Mouse (Mus musculus) spleen, postnatal 14 days (tissue): ENCODE results near the gene Hoxd3.

Experiments used
- DNase-seq, 2 experiments: peaks; one replicate each; pipeline ENCODE4 v3.0.0; 2021 to 2022; ENCODE audit warnings: low spot score in 2 of 2

The Hoxd3 gene

DNA sequence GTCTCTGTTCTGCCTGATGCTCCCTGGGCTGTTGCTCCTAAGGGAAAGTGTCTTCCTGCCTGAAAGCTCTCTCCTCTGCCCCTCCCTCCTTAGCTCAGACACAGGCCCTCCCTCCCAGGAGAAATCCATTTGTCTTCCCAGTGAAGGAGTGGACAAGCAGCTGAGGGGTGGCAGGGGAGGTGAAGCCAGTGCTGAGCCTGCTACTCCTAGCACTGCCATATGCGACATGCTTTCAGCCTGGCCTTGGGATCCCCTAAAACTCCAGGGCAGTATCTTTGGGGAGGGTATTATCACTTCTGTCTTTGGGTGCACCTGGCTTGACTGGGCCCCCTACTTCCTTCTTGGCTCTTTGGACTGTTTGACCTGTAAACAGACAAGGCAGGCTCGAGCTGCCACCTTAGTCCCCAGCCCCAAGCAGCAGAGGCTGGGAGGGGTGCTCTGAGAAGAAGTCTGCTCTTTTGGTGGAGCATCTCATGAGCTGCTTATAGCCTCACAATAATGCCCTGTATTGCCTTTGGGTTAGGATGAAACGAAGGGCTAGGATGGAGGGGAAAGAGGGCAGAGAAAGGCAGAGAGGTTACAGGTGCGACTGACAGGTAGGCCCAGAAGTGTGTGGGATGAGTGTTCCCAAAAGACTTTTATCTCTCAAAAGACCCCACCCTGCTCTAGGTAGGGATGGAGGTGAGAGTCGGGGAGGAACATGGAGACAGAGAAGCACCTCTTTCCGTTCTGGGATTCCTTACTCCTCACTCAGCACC lies 34.0 kb downstream of the Hoxd3 start:
- DNase-seq, result no peak

GRCm38 (mm10) chr2:74746298-74746921 lies 34.7 kb downstream of the Hoxd3 start:
- DNase-seq, result no peak

- DNase-seq, result no peak
These were observed 35.3 kb downstream of the Hoxd3 start for GRCm38 (mm10) chr2:74747006-74747405.

DNA sequence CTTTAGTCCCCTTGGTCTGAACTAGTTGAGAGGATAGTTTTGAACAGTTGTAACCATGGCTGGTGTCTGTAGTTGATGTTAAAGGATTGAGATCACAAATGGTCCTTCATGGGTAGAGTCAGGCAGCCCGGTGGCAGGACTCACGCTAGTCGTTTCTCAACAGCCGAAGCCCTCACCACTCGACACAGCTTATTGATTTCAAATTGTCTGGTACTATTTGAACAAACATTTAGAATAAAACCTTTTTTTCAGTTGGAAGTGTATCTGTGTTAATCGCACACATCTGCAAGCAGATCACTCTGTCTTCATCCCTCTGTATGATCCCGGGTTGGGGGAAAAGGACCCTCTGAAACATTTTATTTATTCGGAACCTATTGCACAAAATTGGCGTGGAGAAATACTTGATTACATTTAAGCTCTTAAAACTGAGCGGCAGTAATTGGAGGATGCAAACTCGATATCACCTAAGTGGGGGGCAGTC lies 36.0 kb downstream of the Hoxd3 start:
- no peak for DNase-seq

- no peak for DNase-seq
These were observed 36.8 kb downstream of the Hoxd3 start for GRCm38 (mm10) chr2:74748436-74748995.

GRCm38 (mm10) chr2:74749337-74750121 lies 37.8 kb downstream of the Hoxd3 start:
- no peak for DNase-seq

- no peak for DNase-seq
These were observed 39.1 kb downstream of the Hoxd3 start for GRCm38 (mm10) chr2:74750731-74751250.

- no peak for DNase-seq
These were observed 40.1 kb downstream of the Hoxd3 start for GRCm38 (mm10) chr2:74751861-74752260.

GRCm38 (mm10) chr2:74752431-74753174 lies 40.9 kb downstream of the Hoxd3 start:
- DNase-seq, result no peak

DNA sequence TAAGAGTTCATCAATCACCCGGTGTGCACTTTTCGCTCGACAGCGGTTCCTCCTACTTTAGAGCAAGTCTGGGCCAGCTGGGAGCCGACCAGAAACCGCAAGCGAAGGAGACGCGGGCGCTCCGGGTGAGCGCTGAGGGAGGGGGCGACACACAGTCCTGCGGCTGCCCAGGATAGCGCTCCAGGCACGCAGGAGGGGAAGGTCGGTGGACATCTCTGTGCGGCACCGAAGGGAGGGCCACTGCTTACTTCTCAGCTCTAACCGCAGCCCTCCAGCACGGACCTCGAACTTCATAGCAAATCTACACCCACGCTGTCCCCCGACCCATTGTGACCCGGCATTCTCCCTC lies 41.4 kb downstream of the Hoxd3 start:
- no peak for DNase-seq

DNA sequence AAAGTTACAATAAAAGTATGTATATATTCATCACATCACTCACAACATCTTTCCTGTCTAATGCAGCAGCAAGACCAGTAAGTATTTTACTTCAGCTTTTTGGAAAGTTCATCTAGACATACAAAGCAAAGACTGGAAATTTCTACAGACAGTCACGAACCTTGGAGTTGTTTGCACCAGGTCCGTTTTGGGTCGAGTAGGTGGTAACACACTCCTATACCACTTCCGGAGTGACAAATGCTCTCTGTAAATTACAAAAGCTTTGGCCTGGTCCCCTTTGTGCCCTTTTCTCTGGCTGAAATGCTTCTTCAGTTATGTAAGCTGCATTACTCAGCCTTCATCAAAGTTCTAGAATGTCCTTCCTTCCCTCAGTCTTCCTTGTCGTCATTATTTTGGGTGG lies 42.0 kb downstream of the Hoxd3 start:
- DNase-seq, result no peak

DNA sequence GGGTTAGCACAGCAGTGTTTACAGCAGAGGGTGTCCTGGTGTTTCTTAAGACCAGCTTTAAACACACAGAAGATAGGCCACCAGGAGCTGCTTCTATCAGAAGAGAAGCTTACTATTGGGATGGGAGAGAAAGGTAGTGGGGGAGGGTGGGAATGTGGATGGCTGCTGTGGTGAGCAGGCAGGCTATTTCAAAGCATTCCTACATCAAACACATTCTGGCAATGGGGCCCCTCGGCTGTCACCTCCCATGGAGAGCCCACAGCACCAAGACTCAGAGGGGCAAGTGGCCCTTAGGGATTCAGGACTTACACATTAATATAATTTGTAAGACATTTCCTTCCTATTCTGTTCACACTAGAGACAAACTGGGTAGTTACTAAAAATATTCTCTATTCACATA lies 48.4 kb downstream of the Hoxd3 start:
- no peak for DNase-seq

GRCm38 (mm10) chr2:74761941-74762340 lies 50.2 kb downstream of the Hoxd3 start:
- no peak for DNase-seq

GRCm38 (mm10) chr2:74762522-74763244 lies 51.0 kb downstream of the Hoxd3 start, which contains the start of gene Hoxd1:
Hoxd1 (plus strand) TSS chr2:74762980.
- DNase-seq, result no peak

- no peak for DNase-seq
These were observed 51.6 kb downstream of the Hoxd3 start for GRCm38 (mm10) chr2:74763245-74763735.

GRCm38 (mm10) chr2:74763976-74764375 lies 52.2 kb downstream of the Hoxd3 start:
- DNase-seq, result no peak

DNA sequence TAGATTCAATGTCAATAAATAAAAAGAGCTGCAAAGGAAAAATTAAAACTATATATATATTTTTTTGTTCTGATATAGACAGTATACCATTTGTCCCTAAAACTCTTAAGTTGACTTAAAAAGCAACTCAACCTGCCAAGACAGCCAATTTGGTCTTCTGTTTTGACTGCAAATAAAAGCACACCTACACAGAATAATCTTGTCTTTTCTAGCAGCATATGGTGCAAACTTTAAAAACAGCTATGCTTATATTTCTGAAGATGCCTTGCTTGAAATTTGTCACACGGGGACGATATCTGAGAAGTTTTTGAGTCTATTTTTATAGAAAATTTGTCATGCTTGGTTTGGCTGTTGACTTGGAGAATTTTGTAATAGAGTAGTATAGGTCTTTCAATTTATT lies 62.6 kb downstream of the Hoxd3 start:
- no peak for DNase-seq

- DNase-seq, result no peak
These were observed 66.0 kb downstream of the Hoxd3 start for GRCm38 (mm10) chr2:74777536-74778275.

- no peak for DNase-seq
These were observed 69.7 kb downstream of the Hoxd3 start for GRCm38 (mm10) chr2:74781386-74781785.

- DNase-seq, result no peak
These were observed 83.8 kb downstream of the Hoxd3 start for GRCm38 (mm10) chr2:74795531-74795930.
